Mouse (Mus musculus) kidney, adult 8-10 months (tissue): ENCODE measurements at regions not wholly inside any gene's neighbourhood (a gene's known extent, or its start where the extent isn't known, plus 50 kb on each side); places are given as distances from the start of the nearest gene placed in this dataset.
A peak's percentile ranks its signal among the peaks of the same experiment; 100 is the strongest.

ENCODE experiments used
- DNase-seq, 2 experiments: peaks; one replicate each; pipeline ENCODE4 v3.0.0; 2022

- DNase-seq = peak in 1 of 2 experiments; percentile 22
These were observed 379.8 kb downstream of the Kcnj2 start for GRCm38 (mm10) chr11:111445764-111446163.

- DNase-seq = no peak
These were observed 385.0 kb downstream of the Kcnj2 start for GRCm38 (mm10) chr11:111450811-111451494.

- DNase-seq = no peak
These were observed 394.1 kb downstream of the Kcnj2 start for GRCm38 (mm10) chr11:111460046-111460445.

- DNase-seq = no peak
These were observed 419.0 kb downstream of the Kcnj2 start for GRCm38 (mm10) chr11:111484981-111485380.

GRCm38 (mm10) chr11:111512471-111512870 lies 446.5 kb downstream of the Kcnj2 start:
- DNase-seq = no peak

- DNase-seq = no peak
These were observed 456.8 kb downstream of the Kcnj2 start for GRCm38 (mm10) chr11:111522716-111523115.

- peak in 1 of 2 experiments; percentile 28 for DNase-seq
These were observed 457.5 kb downstream of the Kcnj2 start for GRCm38 (mm10) chr11:111523465-111523864.

- DNase-seq = no peak
These were observed 460.2 kb downstream of the Kcnj2 start for GRCm38 (mm10) chr11:111526010-111526742.

GRCm38 (mm10) chr11:111529591-111529990 lies 463.6 kb downstream of the Kcnj2 start:
- DNase-seq = no peak

GRCm38 (mm10) chr11:111530912-111531311 lies 464.9 kb downstream of the Kcnj2 start:
- no peak for DNase-seq

GRCm38 (mm10) chr11:111532457-111532856 lies 466.5 kb downstream of the Kcnj2 start:
- no peak for DNase-seq

GRCm38 (mm10) chr11:111536040-111536836 lies 470.3 kb downstream of the Kcnj2 start:
- DNase-seq = peak; percentile 9 to 35

- DNase-seq = peak; percentile 28 to 70
These were observed 471.7 kb downstream of the Kcnj2 start for GRCm38 (mm10) chr11:111537654-111538053.

- DNase-seq = no peak
These were observed 474.0 kb downstream of the Kcnj2 start for GRCm38 (mm10) chr11:111539960-111540359.

- DNase-seq = no peak
These were observed 479.3 kb downstream of the Kcnj2 start for GRCm38 (mm10) chr11:111545291-111545690.

GRCm38 (mm10) chr11:111555131-111555530 lies 489.2 kb downstream of the Kcnj2 start:
- no peak for DNase-seq

GRCm38 (mm10) chr11:111555615-111556014 lies 489.7 kb downstream of the Kcnj2 start:
- no peak for DNase-seq

GRCm38 (mm10) chr11:111558302-111559140 lies 492.6 kb downstream of the Kcnj2 start:
- no peak for DNase-seq

GRCm38 (mm10) chr11:111563171-111563570 lies 497.2 kb downstream of the Kcnj2 start:
- DNase-seq = no peak

GRCm38 (mm10) chr11:111568041-111568440 lies 502.1 kb downstream of the Kcnj2 start:
- no peak for DNase-seq

- DNase-seq = no peak
These were observed 502.9 kb downstream of the Kcnj2 start for GRCm38 (mm10) chr11:111568876-111569275.

- no peak for DNase-seq
These were observed 511.9 kb downstream of the Kcnj2 start for GRCm38 (mm10) chr11:111577883-111578282.
